Mouse (Mus musculus): Measurements from ENCODE around the gene Omg. TPM values are rescaled to one million over a fixed set of nuclear protein-coding genes. Genes with fewer than 3 reads are reported as not detected.

The Omg gene
- not detected in 2 replicates for polyA plus RNA-seq (2012; rRNA removed; ENCODE audit: low replicate concordance)

DNA sequence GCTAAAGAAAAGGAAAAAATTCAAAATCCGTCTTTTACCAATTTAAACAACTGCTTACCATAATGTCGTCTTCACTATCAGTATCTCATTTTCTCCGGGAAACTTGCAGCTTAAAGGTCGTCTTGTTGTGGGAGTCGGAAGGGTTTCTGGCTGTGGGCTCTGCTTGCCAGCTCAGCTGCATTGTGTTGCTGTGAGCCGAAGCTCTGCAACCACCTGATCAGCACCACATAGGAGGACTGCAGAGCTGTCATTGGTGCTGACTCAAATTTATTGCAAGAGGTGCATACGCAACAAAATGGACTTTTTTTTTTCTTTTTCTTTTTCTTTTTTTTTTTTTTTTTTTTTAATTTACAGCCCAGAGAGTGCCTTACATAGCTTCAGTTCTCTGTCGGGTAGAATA is at the start of gene Omg:
Omg (minus strand) TSS at position 240 of the 400 bp plus-strand sequence.

DNA sequence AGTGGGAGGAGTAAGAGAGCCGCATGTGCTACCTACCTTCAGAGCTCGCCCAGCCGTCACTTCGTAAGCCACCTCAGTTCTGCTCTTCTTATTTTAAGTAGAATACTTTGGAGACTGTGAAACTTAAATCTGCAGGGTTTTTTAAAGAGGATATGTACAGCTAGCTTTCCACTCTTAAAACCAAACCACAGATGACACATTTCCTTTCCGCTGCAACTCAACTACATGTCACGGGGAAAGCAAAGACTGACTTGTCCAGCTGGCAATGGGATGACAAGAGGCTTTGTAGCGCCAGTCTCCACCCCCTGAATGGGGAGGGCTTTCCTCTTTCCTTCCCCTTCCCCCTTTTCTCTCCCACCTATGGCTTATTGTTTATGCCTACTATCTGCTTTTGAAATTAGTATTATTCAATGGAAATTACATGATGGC is 26.5 kb upstream of the Omg start, which contains the start of the genes Evi2 and Evi2a:
Evi2 (minus strand) TSS at position 257 of the 429 bp plus-strand sequence.
Evi2a (minus strand) TSS at position 277 of the 429 bp plus-strand sequence.

DNA sequence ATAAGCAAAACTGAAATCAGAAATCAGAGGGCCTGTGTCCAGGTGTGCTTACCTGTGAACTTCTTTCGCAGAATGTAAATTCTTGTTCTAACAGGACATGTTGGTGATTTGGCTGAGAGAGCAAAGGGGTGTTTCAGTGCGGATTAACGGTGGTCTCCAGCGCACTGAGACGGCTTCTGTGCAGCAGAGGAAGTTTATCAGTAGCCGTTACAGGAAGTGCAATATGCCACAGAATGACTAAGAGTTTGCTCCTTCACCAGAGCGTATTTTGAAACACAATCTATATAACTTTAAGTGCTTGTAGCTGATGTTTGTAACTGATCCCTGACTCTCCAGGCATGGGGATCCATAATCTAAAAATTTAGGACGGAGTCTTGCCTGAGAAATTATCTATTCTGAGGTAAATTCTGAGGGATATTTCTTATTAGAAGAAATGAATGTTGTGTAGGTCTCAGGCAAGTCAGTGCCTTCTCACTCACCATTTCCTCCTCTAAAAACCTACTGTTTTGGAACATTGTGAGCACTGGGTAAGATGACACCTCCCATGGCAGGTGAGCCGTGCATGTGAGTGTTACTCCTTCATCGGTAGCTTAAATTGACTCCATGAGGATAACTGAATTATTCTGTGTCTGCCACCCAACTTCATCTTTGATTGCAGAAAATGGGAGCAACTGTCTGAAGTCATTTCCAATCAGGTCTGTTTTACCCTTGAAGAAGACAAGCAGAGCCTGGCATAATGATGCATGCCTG is 19.9 kb upstream of the Omg start, which contains the start of gene Evi2b:
Evi2b (minus strand) TSS at position 203 of the 750 bp plus-strand sequence.

Other genes with a start within 250 kb of the Omg start
- gene Wsb1, start 249.4 kb downstream of the Omg start, polyA plus RNA-seq (2012; rRNA removed; ENCODE audit: low replicate concordance): 45.7 and 70.5 TPM in 2 replicates
- gene Gm9964, start 207.2 kb downstream of the Omg start, polyA plus RNA-seq (2012; rRNA removed; ENCODE audit: low replicate concordance): not detected in 2 replicates
- gene Nf1, start 164.4 kb downstream of the Omg start, polyA plus RNA-seq (2012; rRNA removed; ENCODE audit: low replicate concordance): 16.1 and 19.5 TPM in 2 replicates
- 9.2 and 19.2 TPM in 2 replicates for gene Evi2b, start 19.7 kb upstream of the Omg start, polyA plus RNA-seq (2012; rRNA removed; ENCODE audit: low replicate concordance)
- gene Evi2, start 26.5 kb upstream of the Omg start, polyA plus RNA-seq (2012; rRNA removed; ENCODE audit: low replicate concordance): 0.44 and 0.90 TPM in 2 replicates
- gene Evi2a, start 26.5 kb upstream of the Omg start, polyA plus RNA-seq (2012; rRNA removed; ENCODE audit: low replicate concordance): 13.3 and 16.4 TPM in 2 replicates
- 1.8 and 5.2 TPM in 2 replicates for gene Rab11fip4, start 87.1 kb upstream of the Omg start, polyA plus RNA-seq (2012; rRNA removed; ENCODE audit: low replicate concordance)

All from subcutaneous adipose tissue, adult 2 months (tissue).